Comparison of ENCODE assay signal across 13 mouse cellular contexts in the genomic region with DNA sequence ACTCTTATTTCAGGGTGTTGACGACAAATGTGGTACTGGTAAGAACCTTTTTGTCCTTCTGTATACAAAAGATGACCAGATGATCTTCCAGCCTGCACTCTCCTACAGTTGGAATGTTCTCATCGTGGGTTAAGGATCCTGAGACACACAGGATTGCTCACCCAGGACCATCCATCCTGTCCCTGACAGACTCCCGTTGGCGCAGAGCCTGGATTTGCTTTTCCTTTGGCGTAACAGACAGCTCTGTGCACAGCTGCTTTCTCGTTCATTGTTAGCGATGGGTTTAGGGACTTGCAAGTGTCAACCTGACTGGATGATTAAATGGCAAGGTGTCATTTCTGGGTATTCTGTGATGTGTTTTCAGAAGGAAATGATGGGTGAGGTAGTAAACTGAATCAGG. TPM values are rescaled to one million over a fixed set of nuclear protein-coding genes. Genes with fewer than 3 reads are reported as not detected.
A peak's percentile ranks its signal among the peaks of the same experiment; 100 is the strongest.
DNase-seq lines count a peak whose midpoint lies in the region; ATAC-seq and TF ChIP-seq lines count a peak whose summit lies in the region.
"Had no signal": no experiment of that assay in that cellular context is flagged by ENCODE, and none has a peak within 500 bp of the region (broad histone marks: within the 10 kb centered on the region; RNA-seq: fewer than 3 reads in every experiment).

No protein-coding gene starts in this region.

- DNase-seq in kidney, postnatal 0 days (ENCODE audit: low spot score): peak; percentile 39
- DNase-seq in lung, postnatal 4 days: peak; percentile 50 to 60
- DNase-seq in right cerebral cortex, postnatal 14 days: no peak
- DNase-seq in Muller cell, postnatal 12 days (ENCODE audit: inconsistent ontology term): no peak
- DNase-seq: cerebellum, adult 9-11 months had no signal

- H3K4me3 ChIP-seq in kidney, embryonic 16.5 days (ENCODE audit: low read length): no peak overlapping the region
- no peak overlapping the region for H3K4me3 ChIP-seq in kidney, embryonic 15.5 days (replicated peaks)
- H3K4me3 ChIP-seq in bone marrow, adult 2 months (replicated peaks; ENCODE audit: control insufficient read depth, low read depth, low read length): no peak overlapping the region
- H3K4me3 ChIP-seq in kidney, postnatal 0 days (replicated peaks; ENCODE audit: low read depth, low read length): no peak overlapping the region
- H3K4me3 ChIP-seq in forebrain, embryonic 16.5 days (replicated peaks; ENCODE audit: low read length): no peak overlapping the region
- H3K4me3 ChIP-seq: forebrain, embryonic 12.5 days; limb, embryonic 15.5 days; neural tube, embryonic 12.5 days had no signal

- no peaks in the 10 kb centered on the region for H3K36me3 ChIP-seq in kidney, embryonic 16.5 days (ENCODE audit: insufficient read depth, low read length)
- no peaks in the 10 kb centered on the region for H3K36me3 ChIP-seq in kidney, embryonic 15.5 days
- no peaks in the 10 kb centered on the region for H3K36me3 ChIP-seq in kidney, postnatal 0 days (ENCODE audit: insufficient read depth, low read length)
- no peaks in the 10 kb centered on the region for H3K36me3 ChIP-seq in forebrain, embryonic 16.5 days (ENCODE audit: control insufficient read depth, insufficient read depth)
- H3K36me3 ChIP-seq: forebrain, embryonic 12.5 days; limb, embryonic 15.5 days; neural tube, embryonic 12.5 days had no signal

- no peaks in the 10 kb centered on the region for H3K27me3 ChIP-seq in kidney, embryonic 16.5 days (ENCODE audit: insufficient read depth, low read length)
- H3K27me3 ChIP-seq in kidney, embryonic 15.5 days: no peaks in the 10 kb centered on the region
- H3K27me3 ChIP-seq in kidney, postnatal 0 days (ENCODE audit: insufficient read depth, low read length): no peaks in the 10 kb centered on the region
- no peaks in the 10 kb centered on the region for H3K27me3 ChIP-seq in forebrain, embryonic 16.5 days (replicated peaks; ENCODE audit: control insufficient read depth, insufficient read depth, low read length)
- H3K27me3 ChIP-seq: forebrain, embryonic 12.5 days; limb, embryonic 15.5 days; neural tube, embryonic 12.5 days; Patski had no signal

- H3K4me1 ChIP-seq in kidney, embryonic 16.5 days (ENCODE audit: insufficient read depth, low read length): no peaks in the 10 kb centered on the region
- no peaks in the 10 kb centered on the region for H3K4me1 ChIP-seq in kidney, embryonic 15.5 days
- no peaks in the 10 kb centered on the region; the same call in 1 of the 2 replicates for H3K4me1 ChIP-seq in bone marrow, adult 2 months (ENCODE audit: control insufficient read depth, insufficient read depth, low read length)
- no peaks in the 10 kb centered on the region for H3K4me1 ChIP-seq in kidney, postnatal 0 days (replicated peaks; ENCODE audit: insufficient read depth, low read length)
- peaks cover 2% of the 10 kb centered on the region; the same call in 1 of the 2 replicates for H3K4me1 ChIP-seq in forebrain, embryonic 16.5 days (replicated peaks; ENCODE audit: control insufficient read depth, insufficient read depth, low read length)
- H3K4me1 ChIP-seq: forebrain, embryonic 12.5 days; limb, embryonic 15.5 days; neural tube, embryonic 12.5 days had no signal

- TF ChIP-seq POLR2A in bone marrow, adult 2 months (IDR thresholded peaks at IDR 0.05; ENCODE audit: borderline replicate concordance, control insufficient read depth, low read depth, low read length): no peak

- WGBS in kidney, embryonic 16.5 days: 52% methylated on average over 7 of the region's 7 CpGs
- 49% methylated on average over 7 of the region's 7 CpGs for WGBS in kidney, embryonic 15.5 days
- 77% methylated on average over 7 of the region's 7 CpGs for WGBS in bone marrow, adult 2 months
- 44% methylated on average over 7 of the region's 7 CpGs for WGBS in kidney, postnatal 0 days
- WGBS in forebrain, embryonic 16.5 days: 69% methylated on average over 7 of the region's 7 CpGs

- H3K9ac ChIP-seq in kidney, embryonic 16.5 days (replicated peaks; ENCODE audit: low read length): no peak overlapping the region
- H3K9ac ChIP-seq in kidney, embryonic 15.5 days: no peak overlapping the region
- H3K9ac ChIP-seq in kidney, postnatal 0 days (ENCODE audit: low read depth, low read length): no peak overlapping the region
- no peak overlapping the region for H3K9ac ChIP-seq in forebrain, embryonic 16.5 days (replicated peaks; ENCODE audit: low read depth, low read length)
- H3K9ac ChIP-seq: forebrain, embryonic 12.5 days; limb, embryonic 15.5 days; neural tube, embryonic 12.5 days had no signal

- no peak for TF ChIP-seq CTCF in bone marrow, adult 2 months (IDR thresholded peaks at IDR 0.05; ENCODE audit: control insufficient read depth, insufficient read depth, low read length)
- TF ChIP-seq CTCF in kidney, postnatal 0 days (IDR thresholded peaks at IDR 0.05; ENCODE audit: low read depth): no peak

- H3K4me2 ChIP-seq in kidney, embryonic 16.5 days (replicated peaks; ENCODE audit: low read depth, low read length): no peak overlapping the region
- no peak overlapping the region for H3K4me2 ChIP-seq in kidney, embryonic 15.5 days
- no peak overlapping the region for H3K4me2 ChIP-seq in kidney, postnatal 0 days (ENCODE audit: low read length)
- H3K4me2 ChIP-seq in forebrain, embryonic 16.5 days (ENCODE audit: low read length): no peak overlapping the region
- H3K4me2 ChIP-seq: forebrain, embryonic 12.5 days; limb, embryonic 15.5 days; neural tube, embryonic 12.5 days had no signal

- H3K9me3 ChIP-seq in kidney, embryonic 16.5 days (ENCODE audit: low read length): no peaks in the 10 kb centered on the region
- H3K9me3 ChIP-seq in kidney, embryonic 15.5 days (replicated peaks): no peaks in the 10 kb centered on the region
- no peaks in the 10 kb centered on the region for H3K9me3 ChIP-seq in kidney, postnatal 0 days (replicated peaks; ENCODE audit: low read length)
- no peaks in the 10 kb centered on the region for H3K9me3 ChIP-seq in forebrain, embryonic 16.5 days (ENCODE audit: control insufficient read depth, low read length)
- H3K9me3 ChIP-seq: forebrain, embryonic 12.5 days; limb, embryonic 15.5 days; neural tube, embryonic 12.5 days had no signal

- H3K27ac ChIP-seq in kidney, embryonic 16.5 days (ENCODE audit: low read length): no peak overlapping the region
- H3K27ac ChIP-seq in kidney, embryonic 15.5 days: no peak overlapping the region
- peak overlapping the region; percentile 77; the same call in 1 of the 2 replicates for H3K27ac ChIP-seq in bone marrow, adult 2 months (ENCODE audit: control insufficient read depth, insufficient read depth, low read depth, low read length, poor library complexity)
- H3K27ac ChIP-seq in kidney, postnatal 0 days: no peak overlapping the region
- no peak overlapping the region for H3K27ac ChIP-seq in forebrain, embryonic 16.5 days (ENCODE audit: low read length)
- H3K27ac ChIP-seq: forebrain, embryonic 12.5 days; limb, embryonic 15.5 days; neural tube, embryonic 12.5 days had no signal

- 0 out of 2 replicates have a peak, but pooled peaks have one; percentile 27 for ATAC-seq in kidney, embryonic 16.5 days (ENCODE audit: low FRiP score, low TSS enrichment)
- no peak for ATAC-seq in kidney, embryonic 15.5 days (replicated peaks; ENCODE audit: low FRiP score)
- ATAC-seq in kidney, postnatal 0 days (replicated peaks; ENCODE audit: low FRiP score, low read depth): no peak
- no peak for ATAC-seq in forebrain, embryonic 16.5 days

RNA-seq across cellular contexts. Expression of a gene that starts 14.1 kb away (rescaled TPM):
- polyA plus RNA-seq in kidney, embryonic 16.5 days (2015; fragmentation: Nextera tagmentation; extraction: Ambion mirVana): not detected in 2 replicates
- polyA plus RNA-seq in kidney, embryonic 15.5 days (2015; fragmentation: Nextera tagmentation; extraction: Ambion mirVana): not detected in 2 replicates
- not detected in 2 replicates for polyA plus RNA-seq in bone marrow, adult 2 months (2011; ENCODE audit: insufficient read depth, insufficient read length, low replicate concordance, missing spikeins)
- not detected in 2 replicates for polyA plus RNA-seq in kidney, postnatal 0 days (2015; fragmentation: Nextera tagmentation; extraction: Ambion mirVana)
- not detected in 2 replicates for polyA plus RNA-seq in forebrain, embryonic 16.5 days (2015; fragmentation: Nextera tagmentation; extraction: Ambion mirVana)
- polyA plus RNA-seq: forebrain, embryonic 12.5 days; limb, embryonic 15.5 days; neural tube, embryonic 12.5 days; Patski had no signal

RNA-seq across cellular contexts. Expression of a gene that starts 21.4 kb away (rescaled TPM):
- not detected in 2 replicates for polyA plus RNA-seq in kidney, embryonic 16.5 days (2015; fragmentation: Nextera tagmentation; extraction: Ambion mirVana)
- polyA plus RNA-seq in kidney, embryonic 15.5 days (2015; fragmentation: Nextera tagmentation; extraction: Ambion mirVana): not detected in 2 replicates
- not detected in 2 replicates for polyA plus RNA-seq in bone marrow, adult 2 months (2011; ENCODE audit: insufficient read depth, insufficient read length, low replicate concordance, missing spikeins)
- not detected in 2 replicates for polyA plus RNA-seq in kidney, postnatal 0 days (2015; fragmentation: Nextera tagmentation; extraction: Ambion mirVana)
- polyA plus RNA-seq in forebrain, embryonic 16.5 days (2015; fragmentation: Nextera tagmentation; extraction: Ambion mirVana): not detected in 2 replicates
- polyA plus RNA-seq: forebrain, embryonic 12.5 days; limb, embryonic 15.5 days; neural tube, embryonic 12.5 days; Patski had no signal

RNA-seq across cellular contexts. Expression of a gene that starts 35.0 kb away (rescaled TPM):
- not detected in 2 replicates for polyA plus RNA-seq in kidney, embryonic 16.5 days (2015; fragmentation: Nextera tagmentation; extraction: Ambion mirVana)
- not detected in 2 replicates for polyA plus RNA-seq in kidney, embryonic 15.5 days (2015; fragmentation: Nextera tagmentation; extraction: Ambion mirVana)
- not detected in 2 replicates for polyA plus RNA-seq in bone marrow, adult 2 months (2011; ENCODE audit: insufficient read depth, insufficient read length, low replicate concordance, missing spikeins)
- not detected in 2 replicates for polyA plus RNA-seq in kidney, postnatal 0 days (2015; fragmentation: Nextera tagmentation; extraction: Ambion mirVana)
- not detected in 2 replicates for polyA plus RNA-seq in forebrain, embryonic 16.5 days (2015; fragmentation: Nextera tagmentation; extraction: Ambion mirVana)
- polyA plus RNA-seq: forebrain, embryonic 12.5 days; limb, embryonic 15.5 days; neural tube, embryonic 12.5 days; Patski had no signal

RNA-seq across cellular contexts. Expression of a gene that starts 55.5 kb away (rescaled TPM):
- polyA plus RNA-seq in kidney, embryonic 16.5 days (2015; fragmentation: Nextera tagmentation; extraction: Ambion mirVana): not detected in 2 replicates
- not detected in 2 replicates for polyA plus RNA-seq in kidney, embryonic 15.5 days (2015; fragmentation: Nextera tagmentation; extraction: Ambion mirVana)
- polyA plus RNA-seq in bone marrow, adult 2 months (2011; ENCODE audit: insufficient read depth, insufficient read length, low replicate concordance, missing spikeins): not detected in 2 replicates
- not detected in 2 replicates for polyA plus RNA-seq in kidney, postnatal 0 days (2015; fragmentation: Nextera tagmentation; extraction: Ambion mirVana)
- not detected in 2 replicates for polyA plus RNA-seq in forebrain, embryonic 16.5 days (2015; fragmentation: Nextera tagmentation; extraction: Ambion mirVana)
- polyA plus RNA-seq: forebrain, embryonic 12.5 days; limb, embryonic 15.5 days; neural tube, embryonic 12.5 days; Patski had no signal

Comparison
In these comparisons a context has a peak if more than half of its experiments do, and no peak if none do; other contexts are left out.
1. DNase-seq: peak in kidney, postnatal 0 days (single experiment) and lung, postnatal 4 days (2 of 2); none in right cerebral cortex, postnatal 14 days (single experiment) and Muller cell, postnatal 12 days (single experiment).